ENCODE assay signal across 11 mouse cellular contexts in the genomic region with DNA sequence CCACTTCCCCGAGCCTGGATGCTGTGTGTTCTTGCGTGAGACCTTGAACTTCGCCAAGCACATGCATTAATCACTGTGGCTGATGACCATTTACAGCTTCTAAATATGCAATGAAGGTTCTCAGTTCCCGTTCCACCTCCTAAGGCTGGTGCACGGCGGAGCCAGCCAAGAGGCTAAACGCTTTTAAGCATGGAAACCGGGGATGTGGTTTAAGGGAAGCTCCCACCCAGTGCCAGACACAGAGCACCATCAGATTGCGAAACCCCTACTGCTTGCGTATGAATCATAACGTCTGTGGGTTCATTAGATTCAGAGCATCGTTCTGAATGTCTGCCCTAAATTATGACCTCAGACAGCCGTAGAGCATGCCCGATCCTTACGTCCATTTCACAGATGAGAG. TPM values are rescaled to one million over a fixed set of nuclear protein-coding genes. Genes with fewer than 3 reads are reported as not detected.
DNase-seq lines count a peak whose midpoint lies in the region; ATAC-seq and TF ChIP-seq lines count a peak whose summit lies in the region.
"Had no signal": no experiment of that assay in that cellular context is flagged by ENCODE, and none has a peak within 500 bp of the region (broad histone marks: within the 10 kb centered on the region; RNA-seq: fewer than 3 reads in every experiment).

No protein-coding gene starts in this region.

- H3ac ChIP-seq in C2C12 (ENCODE audit: control insufficient read depth, insufficient read length, low read depth): no peak overlapping the region

- H3K79me2 ChIP-seq in C2C12 (ENCODE audit: control insufficient read depth, insufficient read depth): no peaks in the 10 kb centered on the region

- H3K9ac ChIP-seq in heart, postnatal 0 days (replicated peaks; ENCODE audit: low read depth, low read length): no peak overlapping the region
- no peak overlapping the region for H3K9ac ChIP-seq in intestine, postnatal 0 days (ENCODE audit: low read depth, low read length)
- H3K9ac ChIP-seq: liver, postnatal 0 days; midbrain, embryonic 15.5 days had no signal

- peaks cover 10% of the 10 kb centered on the region; the same call in 1 of the 2 replicates for H3K4me1 ChIP-seq in heart, postnatal 0 days (ENCODE audit: control insufficient read depth, insufficient read depth)
- H3K4me1 ChIP-seq in intestine, postnatal 0 days (replicated peaks; ENCODE audit: control insufficient read depth, insufficient read depth, low read length): peaks cover 5% of the 10 kb centered on the region; the same call in 1 of the 2 replicates

- TF ChIP-seq CTCF in heart, postnatal 0 days (IDR thresholded peaks at IDR 0.05; ENCODE audit: low read depth): no peak
- TF ChIP-seq CTCF in C2C12 (IDR thresholded peaks at IDR 0.05; ENCODE audit: control insufficient read depth, insufficient read depth, insufficient read length): no peak
- no peak for TF ChIP-seq CTCF in intestine, postnatal 0 days (IDR thresholded peaks at IDR 0.05; ENCODE audit: low read depth)

- H3K36me3 ChIP-seq in heart, postnatal 0 days (replicated peaks; ENCODE audit: control insufficient read depth, insufficient read depth, low read length): no peaks in the 10 kb centered on the region
- H3K36me3 ChIP-seq in C2C12 (ENCODE audit: control insufficient read depth, insufficient read depth): no peaks in the 10 kb centered on the region
- H3K36me3 ChIP-seq in intestine, postnatal 0 days (ENCODE audit: control insufficient read depth, insufficient read depth): no peaks in the 10 kb centered on the region
- H3K36me3 ChIP-seq: midbrain, embryonic 15.5 days had no signal

- no peaks in the 10 kb centered on the region for H3K79me3 ChIP-seq in C2C12 (ENCODE audit: low read depth)

- no peaks in the 10 kb centered on the region for H3K9me3 ChIP-seq in heart, postnatal 0 days (replicated peaks; ENCODE audit: control insufficient read depth, low read length)
- H3K9me3 ChIP-seq in intestine, postnatal 0 days (ENCODE audit: control insufficient read depth): no peaks in the 10 kb centered on the region
- H3K9me3 ChIP-seq: midbrain, embryonic 15.5 days had no signal

- no peak overlapping the region for H3K4me2 ChIP-seq in heart, postnatal 0 days (ENCODE audit: low read depth, low read length)
- peak overlapping the region; percentile 48 for H3K4me2 ChIP-seq in intestine, postnatal 0 days (replicated peaks; ENCODE audit: low read depth)

- no peak overlapping the region for H3K4me3 ChIP-seq in heart, postnatal 0 days (ENCODE audit: low read depth, low read length)
- no peak overlapping the region for H3K4me3 ChIP-seq in C2C12 (ENCODE audit: insufficient read depth, poor library complexity, severe bottlenecking)
- H3K4me3 ChIP-seq in intestine, postnatal 0 days (ENCODE audit: low read depth, low read length): no peak overlapping the region
- H3K4me3 ChIP-seq: midbrain, embryonic 15.5 days had no signal

- no peak overlapping the region for H3K27ac ChIP-seq in heart, postnatal 0 days (ENCODE audit: low read depth)
- H3K27ac ChIP-seq in intestine, postnatal 0 days (ENCODE audit: low read depth, low read length): no peak overlapping the region
- H3K27ac ChIP-seq: midbrain, embryonic 15.5 days had no signal

- intact Hi-C loops in heart, postnatal 25 days (cut with DNase I): no loop called here

- peak; percentile 3 for DNase-seq in heart, postnatal 0 days (ENCODE audit: low spot score)
- no peak for DNase-seq in heart, postnatal 25 days (ENCODE audit: low spot score)
- DNase-seq in embryo, embryonic 10.5 days (ENCODE audit: low spot score): no peak
- DNase-seq in ovary, adult 18-20 months (ENCODE audit: low spot score): no peak
- DNase-seq in right cerebral cortex, adult 2 months (ENCODE audit: low spot score in 2 of 2): no peak
- DNase-seq: cerebellum, postnatal 14 days; liver, postnatal 0 days had no signal

- ATAC-seq in heart, postnatal 0 days (ENCODE audit: insufficient read depth, low read depth): no peak
- ATAC-seq in common myeloid progenitor, adult 5-6 weeks (replicated peaks; ENCODE audit: low read depth, poor library complexity, severe bottlenecking): 0 out of 2 replicates have a peak, but pooled peaks have one; percentile 29
- ATAC-seq in intestine, postnatal 0 days: no peak
- ATAC-seq: liver, postnatal 0 days had no signal

- WGBS in heart, postnatal 0 days: 82% methylated on average over 15 of the region's 15 CpGs
- 25% methylated on average over 15 of the region's 15 CpGs for WGBS in intestine, postnatal 0 days

- no peak for TF ChIP-seq EP300 in heart, postnatal 0 days (IDR thresholded peaks at IDR 0.05; ENCODE audit: low read depth)

- H3K27me3 ChIP-seq in heart, postnatal 0 days (ENCODE audit: control insufficient read depth, insufficient read depth, low read length): no peaks in the 10 kb centered on the region
- H3K27me3 ChIP-seq in C2C12 (ENCODE audit: control insufficient read depth, insufficient read depth, insufficient read length): no peaks in the 10 kb centered on the region
- H3K27me3 ChIP-seq in intestine, postnatal 0 days (replicated peaks; ENCODE audit: control insufficient read depth, insufficient read depth, low read length): no peaks in the 10 kb centered on the region
- H3K27me3 ChIP-seq: midbrain, embryonic 15.5 days had no signal

TF ChIP-seq in C2C12, 6 proteins besides CTCF, POLR2A, EP300 and RAD21:
- TF ChIP-seq CEBPB (IDR thresholded peaks at IDR 0.05; ENCODE audit: low read depth): peak; percentile 97
- TF ChIP-seq USF1 (IDR thresholded peaks at IDR 0.05; ENCODE audit: low read depth): no peak

RNA-seq across cellular contexts. Expression of a gene that starts 41.6 kb away (rescaled TPM):
- 2.7 and 7.3 TPM in 2 replicates for total RNA-seq in heart, postnatal 0 days (2014; rRNA removed; ENCODE audit: low replicate concordance)
- 2.1 and 2.2 TPM in 2 replicates for polyA plus RNA-seq in heart, postnatal 0 days (2015; fragmentation: Nextera tagmentation; extraction: Ambion mirVana)
- total RNA-seq in heart, postnatal 25 days (2021): 1 to 10 TPM; 1.1 to 1.6 TPM
- polyA plus RNA-seq in C2C12 (2012; fragmentation: generic; extraction: Trizol): not detected
- total RNA-seq in common myeloid progenitor, adult 5-6 weeks (2017): 0.19 TPM in 1 of 2 replicates, not detected in the other
- polyA plus RNA-seq in intestine, postnatal 0 days (2015; fragmentation: Nextera tagmentation; extraction: Ambion mirVana): 5.2 TPM in 2 replicates
- polyA plus RNA-seq: liver, postnatal 0 days had no signal
